Mouse (Mus musculus) embryonic stem cell, embryonic (primary cell): ENCODE measurements at regions not wholly inside any gene's neighbourhood (a gene's known extent, or its start where the extent isn't known, plus 50 kb on each side); places are given as distances from the start of the nearest gene placed in this dataset.
"Not testable (repeated sequence)": the region's sequence is repeated elsewhere in the genome, so short reads cannot be mapped to it uniquely, and the experiment has no call there.

Experiments
- CTCF ChIA-PET, 4 experiments: fragments of 300-600 bp in 2 of 4; fragments of 350-600 bp in 2 of 4; sonication (Branson Sonifier 250); formaldehyde crosslinking; loops; one replicate each; lab custom pipeline; 2022; ENCODE audit warnings: inconsistent platforms in 2 of 4; lab: Charles Lee
- POLR2A ChIA-PET, 4 experiments: fragments of 300-600 bp in 2 of 4; fragments of 350-600 bp in 2 of 4; sonication (Branson Sonifier 250); formaldehyde crosslinking; loops; one replicate each; lab custom pipeline; 2022; ENCODE audit warnings: antibody characterized with exemption in 4 of 4, inconsistent platforms in 1 of 4; lab: Charles Lee

DNA sequence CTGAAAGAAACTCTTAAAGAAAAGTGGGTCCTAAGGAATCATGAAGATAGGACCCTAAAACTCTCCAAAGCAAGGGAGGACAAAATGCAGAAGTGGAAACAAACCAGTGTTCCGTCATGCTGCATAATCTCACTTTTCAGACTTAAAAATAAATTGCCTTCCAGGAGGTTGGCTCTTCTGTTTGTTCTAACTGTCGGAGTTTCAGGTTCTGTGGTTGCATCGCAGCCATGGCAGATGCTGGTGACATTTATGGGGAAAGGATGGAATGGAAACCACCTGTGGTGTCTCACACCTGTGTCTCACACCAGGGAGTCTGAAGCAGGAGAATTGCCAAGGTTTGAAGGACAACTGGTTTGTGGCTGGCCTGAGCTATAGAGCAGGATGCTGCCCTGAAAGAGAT, 50.9 kb upstream of the Hivep1 start:
- POLR2A ChIA-PET, result no interaction called here
- CTCF ChIA-PET, result no interaction called here

DNA sequence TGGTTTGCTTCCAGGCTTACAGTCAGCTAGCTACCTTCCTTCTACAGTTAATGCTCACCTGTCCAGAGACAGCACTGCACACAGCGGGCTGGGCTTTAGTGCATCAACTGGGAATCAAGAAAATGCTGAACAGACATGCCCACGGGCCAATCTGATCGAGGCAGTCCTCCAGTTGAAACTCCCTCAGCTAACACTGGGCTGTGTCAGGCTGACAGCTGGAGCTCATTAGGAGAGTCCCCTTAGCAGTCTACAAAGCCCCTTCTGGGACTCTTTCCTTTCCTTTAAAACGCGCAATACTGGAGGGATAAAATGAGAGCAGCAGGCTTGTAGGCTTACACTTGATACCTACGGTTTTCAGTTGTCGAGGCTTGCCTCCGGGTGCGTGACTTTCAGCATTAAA, 53.9 kb upstream of the Hivep1 start:
- ChIA-PET CTCF (no interaction called here), POLR2A (interaction anchor here in 1 of 4 experiments (0.6 kb wide), 1 partner anchor 281 kb away, joined by 3 read pairs; no protein-coding TSS in a partner anchor)

DNA sequence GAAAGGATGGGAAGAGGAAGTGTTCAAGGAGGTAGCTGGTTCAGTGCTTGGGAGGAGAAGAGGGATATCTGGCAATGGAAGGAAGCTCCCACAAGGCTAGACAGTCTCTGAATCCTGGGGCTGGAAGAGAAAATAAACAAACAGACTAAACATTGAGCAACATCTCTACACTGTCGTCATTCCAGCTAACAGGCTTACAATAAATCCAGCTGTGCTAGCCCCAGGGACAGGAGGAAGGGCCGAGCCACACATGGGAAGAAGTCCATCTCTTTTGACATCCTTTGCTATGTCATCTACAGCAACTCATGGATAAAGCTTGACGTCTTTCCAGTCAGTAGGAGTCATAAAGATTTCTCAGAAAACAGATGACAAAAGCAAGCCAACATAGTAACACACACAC, 57.7 kb upstream of the Hivep1 start:
- ChIA-PET POLR2A (no interaction called here), CTCF (no interaction called here)

DNA sequence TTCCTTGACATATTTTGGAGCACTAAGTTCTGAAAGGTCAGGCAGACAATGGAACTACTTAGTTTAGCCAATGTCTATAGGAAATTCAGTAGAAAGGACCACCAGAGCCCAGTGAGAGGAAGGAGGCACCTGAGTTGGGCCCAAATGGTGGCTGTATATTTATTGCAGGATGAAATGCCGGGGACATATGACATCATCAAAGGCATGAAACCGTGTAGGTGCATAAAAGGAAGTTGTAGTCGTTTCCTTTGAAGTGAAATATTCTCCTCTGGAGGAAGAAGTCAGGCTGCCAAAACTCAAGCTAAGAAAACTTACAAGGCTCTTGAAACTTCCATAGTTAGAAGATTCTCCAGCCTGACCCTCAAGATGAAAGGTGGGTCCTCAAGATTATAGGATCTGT, 75.9 kb upstream of the Hivep1 start:
- POLR2A ChIA-PET, result no interaction called here
- CTCF ChIA-PET, result no interaction called here

DNA sequence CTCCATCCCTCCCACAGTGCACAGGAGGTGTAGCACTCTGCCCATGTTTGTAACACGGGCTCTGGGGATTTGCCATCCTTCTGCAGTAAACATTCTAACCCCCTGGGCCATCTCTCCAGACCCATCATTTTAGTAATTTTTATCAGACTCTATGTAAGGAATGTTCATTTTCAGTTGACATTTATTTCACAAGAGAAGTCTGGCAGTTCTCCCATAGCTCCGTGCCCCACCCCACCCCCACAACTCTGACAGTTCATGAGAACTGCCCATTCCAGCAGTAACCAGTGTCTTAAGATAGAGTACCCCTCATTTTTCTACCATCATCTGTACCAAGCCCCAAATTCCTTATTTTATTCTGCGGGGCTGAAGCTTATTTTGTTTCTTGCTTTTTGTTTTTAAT, 88.9 kb upstream of the Hivep1 start:
- POLR2A ChIA-PET, result no interaction called here
- CTCF ChIA-PET, result no interaction called here

DNA sequence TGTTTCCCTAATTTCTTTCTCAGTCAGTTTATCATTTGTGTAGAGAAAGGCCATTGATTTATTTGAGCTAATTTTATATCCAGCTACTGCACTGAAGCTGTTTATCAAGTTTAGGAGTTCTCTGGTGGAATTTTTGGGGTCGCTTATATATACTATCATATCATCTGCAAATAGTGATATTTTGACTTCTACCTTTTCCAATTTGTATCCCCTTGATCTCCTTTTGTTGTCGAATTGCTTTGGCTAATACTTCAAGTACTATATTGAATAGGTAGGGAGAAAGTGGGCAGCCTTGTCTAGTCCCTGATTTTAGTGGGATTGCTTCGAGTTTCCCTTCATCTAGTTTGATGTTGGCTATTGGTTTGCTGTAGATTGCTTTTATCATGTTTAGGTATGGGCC, 90.9 kb upstream of the Hivep1 start:
- CTCF ChIA-PET, POLR2A ChIA-PET: not testable (repeated sequence)

DNA sequence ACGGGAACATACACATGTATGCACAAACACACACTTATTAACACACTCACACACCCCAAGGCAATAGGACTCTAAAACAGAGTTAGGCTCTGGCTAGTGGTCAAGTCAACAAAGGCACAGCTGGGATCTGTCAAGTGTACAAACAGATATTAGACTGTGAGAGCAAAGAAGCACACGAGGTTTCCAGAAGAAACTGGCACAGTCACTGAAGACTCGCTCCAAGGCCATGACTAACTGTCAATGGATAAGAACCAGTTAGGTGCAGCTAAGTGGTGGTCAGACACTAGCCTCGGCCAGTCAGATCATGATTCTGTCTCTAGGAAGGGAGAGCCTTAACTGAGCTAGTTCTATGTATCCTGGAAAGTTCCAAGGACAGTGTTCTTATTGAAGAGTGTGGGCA, 93.9 kb upstream of the Hivep1 start:
- ChIA-PET POLR2A (no interaction called here), CTCF (no interaction called here)

DNA sequence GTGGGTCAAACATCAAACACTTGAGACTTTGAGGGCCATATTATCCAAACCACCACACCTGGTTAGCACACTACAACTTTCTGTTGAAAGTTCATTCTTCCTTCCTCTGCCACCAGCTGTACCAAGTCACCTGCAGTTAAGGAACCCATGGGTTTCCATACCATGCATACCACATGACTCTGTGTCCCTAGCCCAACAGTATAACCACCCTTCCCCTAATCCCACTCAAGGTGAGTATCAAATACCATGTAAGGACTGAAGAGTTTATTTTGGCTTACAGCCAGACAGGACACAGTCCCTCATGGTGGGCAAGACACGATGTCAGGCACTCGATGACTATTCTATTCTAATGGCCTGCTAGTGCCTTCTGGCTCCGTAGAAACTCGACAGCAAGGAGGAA, 95.9 kb upstream of the Hivep1 start:
- ChIA-PET CTCF (no interaction called here), POLR2A (no interaction called here)

DNA sequence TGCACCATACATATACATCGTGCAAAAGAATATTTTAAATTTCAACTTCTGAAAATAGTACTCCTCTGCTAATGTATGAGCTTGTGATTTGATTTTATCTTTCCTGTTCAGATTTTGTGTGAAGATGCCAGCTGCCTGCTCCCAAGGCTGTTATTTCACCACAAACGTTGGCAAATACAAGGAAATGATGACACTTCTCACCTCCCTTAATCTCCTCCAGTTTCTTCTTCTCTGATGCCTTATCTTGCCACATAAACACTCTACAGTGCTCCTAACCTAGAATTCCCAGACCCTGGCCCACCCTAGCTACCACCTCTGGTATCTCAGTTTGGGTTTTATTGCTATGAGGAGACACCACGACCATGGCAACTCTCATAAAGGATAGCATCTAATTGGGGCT, 96.6 kb upstream of the Hivep1 start:
- ChIA-PET CTCF (interaction anchor here in 1 of 4 experiments (0.6 kb wide), 1 partner anchor 121 kb away, joined by 3 read pairs; no protein-coding TSS in a partner anchor), POLR2A (no interaction called here)

DNA sequence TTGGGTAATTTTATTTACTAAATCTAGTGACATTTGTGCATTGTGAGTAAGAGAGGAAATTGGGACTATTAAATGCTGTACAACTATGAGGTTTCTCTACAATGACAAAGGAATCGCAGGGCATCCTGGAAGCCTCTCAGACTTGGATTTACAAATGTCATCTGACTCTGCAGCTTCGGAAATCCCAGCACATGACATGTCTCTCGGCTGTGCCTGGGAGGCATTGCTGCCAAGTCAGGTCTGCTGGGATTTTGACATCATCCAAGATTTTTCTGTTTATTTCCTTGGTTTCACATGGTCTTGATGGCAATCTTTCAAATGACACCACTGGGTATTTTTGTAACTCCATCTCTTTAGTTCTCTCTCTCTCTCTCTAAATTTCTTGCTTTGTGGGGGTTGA, 99.4 kb upstream of the Hivep1 start:
- ChIA-PET POLR2A (no interaction called here), CTCF (no interaction called here)

DNA sequence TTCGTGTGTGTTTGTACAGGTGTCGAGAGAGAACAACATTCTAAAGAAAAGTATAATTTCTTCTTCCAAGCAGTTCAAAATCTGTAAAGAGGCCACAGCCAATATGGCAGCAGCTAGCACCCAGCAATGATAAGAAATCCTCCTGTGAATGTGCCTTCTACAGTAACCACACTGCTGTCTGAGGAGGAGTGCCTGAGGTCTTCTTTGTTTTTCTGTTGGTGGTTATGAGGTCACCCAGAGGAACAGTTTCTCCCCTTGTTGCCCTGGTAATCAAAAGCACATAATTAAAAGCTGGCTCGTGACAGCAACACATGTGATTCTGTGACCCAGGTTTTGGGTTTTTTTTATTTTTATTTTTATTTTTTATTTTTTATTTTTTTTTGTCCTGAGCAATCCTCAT, 100.8 kb upstream of the Adtrp start:
- POLR2A ChIA-PET, result interaction anchor here in 1 of 4 experiments (0.7 kb wide), 1 partner anchor 235 kb away, joined by 3 read pairs; no protein-coding TSS in a partner anchor
- CTCF ChIA-PET, result no interaction called here

DNA sequence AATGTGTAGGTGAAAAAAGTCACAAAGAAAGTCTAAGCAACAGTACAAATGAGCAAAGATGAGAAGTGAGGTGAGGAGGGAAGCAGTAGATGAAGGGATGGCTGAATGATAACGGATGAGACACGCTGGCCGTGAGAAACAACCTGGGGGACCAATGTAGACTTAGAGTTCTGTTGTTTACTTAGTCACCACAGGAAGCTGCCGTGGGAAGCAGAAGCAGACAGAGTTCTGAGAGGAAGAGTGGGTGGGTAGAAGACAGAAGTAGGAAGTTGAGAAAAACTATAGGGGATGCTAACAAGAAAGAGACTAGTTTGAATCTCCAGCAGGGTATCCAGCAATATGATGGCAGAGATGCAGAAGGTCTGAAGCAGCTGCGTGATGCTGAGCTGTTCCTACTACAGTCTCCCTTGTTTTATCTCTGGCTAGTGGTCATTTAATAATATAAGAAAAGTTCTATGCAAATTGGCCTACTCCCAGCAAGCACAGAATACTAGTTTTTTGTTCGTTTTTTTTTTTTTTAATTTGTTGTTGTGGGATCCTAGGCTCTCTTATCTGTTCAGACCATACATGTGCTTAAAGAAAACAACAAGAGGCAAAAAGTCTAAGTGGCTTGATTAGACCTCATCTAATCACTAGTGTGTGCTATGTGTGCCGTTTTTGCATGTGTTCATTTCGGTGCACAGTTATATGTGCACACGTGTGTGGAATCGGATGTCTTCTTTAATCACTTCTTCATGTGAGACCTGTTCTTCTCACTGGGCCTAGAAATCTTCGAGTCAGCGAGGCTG, 85.0 kb upstream of the Adtrp start:
- ChIA-PET CTCF (no interaction called here), POLR2A (no interaction called here)

DNA sequence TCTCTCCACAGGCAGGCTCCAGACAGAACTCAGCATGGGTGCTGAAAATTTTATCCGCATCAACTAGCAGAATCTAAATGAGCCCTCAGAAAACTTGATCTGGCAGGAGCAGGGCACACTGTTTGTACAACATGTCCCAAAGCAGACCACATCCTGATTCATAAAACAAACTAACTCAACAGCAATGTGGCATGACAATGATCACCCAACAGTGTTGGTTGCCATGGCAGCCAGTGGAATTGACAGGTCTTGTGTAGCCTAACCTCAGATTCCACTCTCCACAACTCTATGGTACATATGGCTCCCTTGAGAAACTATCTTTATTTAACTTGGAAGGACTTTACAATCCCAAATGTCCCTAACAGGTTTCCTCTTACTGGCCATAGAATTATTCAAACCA, 82.3 kb upstream of the Adtrp start:
- ChIA-PET CTCF (no interaction called here), POLR2A (interaction anchor here in 1 of 4 experiments (0.6 kb wide), 1 partner anchor 610 kb away, joined by 3 read pairs; no protein-coding TSS in a partner anchor)

DNA sequence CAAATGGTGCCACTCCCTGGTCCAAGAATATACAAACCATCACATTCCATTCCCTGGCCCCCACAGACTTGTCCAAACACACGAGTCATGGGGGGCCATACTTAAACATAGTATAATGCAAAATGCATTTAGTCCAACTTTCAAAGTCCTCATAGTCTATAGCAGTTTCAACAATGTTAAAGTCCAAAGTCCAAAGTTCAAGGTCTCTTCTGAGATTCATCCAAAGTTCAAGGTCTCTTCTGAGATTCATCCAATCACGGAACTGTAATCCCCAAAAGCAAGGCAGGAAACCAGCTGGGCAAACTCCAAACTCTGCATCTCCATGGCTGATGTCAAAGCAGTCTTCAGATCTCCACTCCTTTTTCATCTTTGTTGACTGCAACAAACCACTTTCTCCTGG, 78.4 kb upstream of the Adtrp start:
- CTCF ChIA-PET, result not testable (repeated sequence)
- POLR2A ChIA-PET, result interaction anchor here in 1 of 4 experiments (0.9 kb wide), 1 partner anchor 188 kb away, joined by 3 read pairs; no protein-coding TSS in a partner anchor

DNA sequence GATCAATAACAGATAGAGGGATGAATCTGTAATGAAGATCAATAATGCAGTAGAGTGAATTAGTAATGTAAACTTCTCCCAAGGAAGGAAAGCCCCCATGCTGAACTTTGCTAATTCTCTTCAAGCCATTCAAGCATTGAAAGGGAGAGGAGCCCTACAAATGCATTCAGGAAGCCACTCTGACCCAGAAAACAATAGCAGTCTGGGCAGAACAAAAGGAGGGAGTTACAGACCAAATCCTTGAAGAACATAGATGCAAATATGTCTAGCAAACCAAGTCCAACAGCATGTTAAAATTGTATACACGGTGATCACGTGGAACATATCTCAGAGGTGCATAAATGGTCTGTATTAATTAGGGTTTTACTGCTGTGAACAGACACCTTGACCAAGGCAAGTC, 77.7 kb upstream of the Adtrp start:
- POLR2A ChIA-PET, result no interaction called here
- CTCF ChIA-PET, result no interaction called here

DNA sequence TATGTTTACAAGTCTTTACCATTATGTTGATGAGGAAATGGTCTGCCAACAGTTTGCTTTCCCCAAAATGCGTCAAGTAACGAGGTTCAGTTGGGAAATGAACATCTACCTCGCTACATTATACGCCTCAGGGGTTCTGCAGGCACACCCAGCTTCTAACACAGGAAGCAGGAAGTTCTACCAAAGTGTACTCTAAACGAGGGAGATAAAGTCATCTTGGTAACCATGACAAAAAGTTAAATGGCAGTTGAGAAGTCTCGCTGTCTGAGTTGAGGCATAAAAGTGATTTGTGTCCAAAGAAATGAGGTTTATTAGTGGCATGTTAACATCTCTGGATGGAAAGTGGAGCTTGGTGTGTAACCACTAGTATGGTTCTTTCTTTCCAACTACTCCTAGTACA, 73.7 kb upstream of the Adtrp start:
- CTCF ChIA-PET, result no interaction called here
- POLR2A ChIA-PET, result interaction anchor here in 1 of 4 experiments (0.7 kb wide), 1 partner anchor 579 kb away, joined by 4 read pairs; no protein-coding TSS in a partner anchor

DNA sequence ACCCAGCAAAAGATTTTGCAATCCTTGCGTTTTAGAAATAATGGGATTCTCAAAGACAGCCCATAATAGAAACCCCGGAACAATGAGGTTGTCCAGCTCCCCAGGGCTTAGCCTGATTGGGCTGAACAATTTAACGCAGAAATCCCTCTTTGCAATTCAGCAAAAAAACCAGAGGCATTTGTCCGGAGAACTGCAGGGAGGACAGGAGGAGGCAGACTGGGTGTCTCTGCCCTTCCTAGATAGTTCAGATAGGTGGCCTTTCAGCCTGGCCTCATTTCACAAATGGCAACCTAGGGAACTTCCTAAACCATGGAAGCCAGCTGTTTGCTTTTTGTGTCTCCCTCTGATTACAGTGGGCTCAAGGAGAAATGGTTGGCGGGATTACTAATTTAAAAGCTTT, 71.0 kb upstream of the Adtrp start:
- ChIA-PET POLR2A (interaction anchor here in 1 of 4 experiments (0.6 kb wide), 1 partner anchor 412 kb away, joined by 3 read pairs; no protein-coding TSS in a partner anchor), CTCF (interaction anchor here in 1 of 4 experiments (0.6 kb wide), 1 partner anchor 521 kb away, joined by 3 read pairs; no protein-coding TSS in a partner anchor)

DNA sequence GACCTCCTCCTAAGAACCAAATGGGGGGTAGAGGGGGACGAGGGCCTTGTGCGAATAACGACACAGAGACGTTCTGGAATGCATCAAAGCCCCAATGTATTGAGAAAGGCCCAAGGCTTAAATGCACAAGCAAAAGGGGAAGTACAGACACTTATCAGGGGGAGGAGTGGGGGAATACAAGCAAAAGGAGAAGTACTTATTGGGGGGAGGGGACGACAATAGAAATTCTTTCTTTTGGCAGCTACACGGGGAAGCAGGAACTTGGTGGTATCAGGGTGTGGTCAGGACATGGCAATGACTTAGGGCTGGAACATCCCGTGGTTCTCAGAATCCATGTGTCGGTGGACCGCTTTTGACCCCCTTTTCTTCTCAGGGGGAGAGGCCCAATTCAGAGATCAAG, 68.3 kb upstream of the Adtrp start:
- POLR2A ChIA-PET, CTCF ChIA-PET: not testable (repeated sequence)

DNA sequence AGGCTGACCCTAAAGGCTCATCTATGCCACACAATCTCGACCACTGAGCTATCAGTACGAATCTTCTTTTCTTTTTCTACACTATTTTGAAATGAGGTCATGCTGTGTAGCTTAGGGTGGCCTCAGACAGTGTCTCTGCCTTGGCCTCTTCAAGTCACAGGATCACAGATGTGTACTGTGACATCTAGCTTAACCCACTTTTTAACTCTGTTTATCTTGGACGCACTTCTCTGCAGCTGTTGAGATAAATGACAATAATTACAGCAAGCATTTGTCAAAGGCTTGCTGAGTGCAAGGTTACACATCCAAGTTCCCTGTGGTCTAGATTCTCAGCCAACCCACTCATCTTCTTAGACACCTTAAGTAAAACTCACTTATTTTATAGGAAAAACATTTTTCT, 63.3 kb upstream of the Adtrp start:
- CTCF ChIA-PET, result no interaction called here
- POLR2A ChIA-PET, result no interaction called here

DNA sequence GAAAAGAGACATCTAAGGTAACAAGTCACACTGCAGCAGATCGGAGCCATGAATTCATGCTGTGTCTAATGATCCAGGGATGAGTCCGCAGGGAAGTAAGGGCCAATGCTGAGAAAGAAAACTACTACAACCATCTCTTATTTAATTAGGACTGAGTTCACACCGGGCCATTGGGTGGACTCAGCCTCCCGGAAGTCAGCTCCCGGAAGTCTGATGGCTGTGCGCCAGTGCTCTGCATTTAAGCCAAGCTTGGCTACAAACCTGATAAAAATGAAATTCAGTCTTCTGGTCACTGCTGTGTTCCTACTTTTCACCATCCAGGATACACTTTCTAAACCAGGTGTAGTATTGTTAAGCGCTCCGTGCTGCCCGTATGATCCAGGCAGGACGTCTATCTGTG, 62.8 kb upstream of the Adtrp start:
- POLR2A ChIA-PET, result no interaction called here
- CTCF ChIA-PET, result no interaction called here

DNA sequence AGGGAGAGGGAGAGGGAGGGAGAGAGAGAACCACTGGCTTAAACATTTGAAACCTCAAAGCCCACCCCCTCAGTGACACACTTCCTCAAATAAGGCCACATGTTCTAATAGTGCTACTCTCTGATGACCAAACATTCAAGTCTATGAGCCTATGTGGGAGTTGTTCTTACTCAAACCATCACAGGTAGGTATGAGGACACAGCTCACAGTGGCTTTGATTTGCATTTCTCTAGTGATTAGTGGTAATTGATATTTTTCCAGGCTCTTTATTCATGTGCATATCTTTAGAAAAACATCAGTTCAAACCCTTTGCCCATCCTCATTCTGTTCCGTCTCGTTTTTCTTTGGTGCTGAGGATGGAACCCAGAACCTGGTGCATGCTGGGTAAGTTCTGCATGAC, 59.5 kb upstream of the Adtrp start:
- ChIA-PET CTCF (no interaction called here), POLR2A (no interaction called here)
